Mouse (Mus musculus) intestine, embryonic 14.5 days (tissue): Measurements from ENCODE around the gene Synj2bp. TPM values are rescaled to one million over a fixed set of nuclear protein-coding genes. Genes with fewer than 3 reads are reported as not detected.
"Not testable (repeated sequence)": the region's sequence is repeated elsewhere in the genome, so short reads cannot be mapped to it uniquely, and the experiment has no call there.

ENCODE experiments used
- ATAC-seq: fragments of 200-750 bp; cut with Nextera tagmentation; replicated peaks from 2 replicates; pipeline ENCODE4 v1.8.0; 2017; ENCODE audit warnings: low read depth, moderate number of reproducible peaks, moderate TSS enrichment, moderate library complexity; ENCODE audit not compliant: low FRiP score, low TSS enrichment
- DNase-seq: peaks from one replicate; pipeline ENCODE4 v3.0.0-alpha.2; 2018; ENCODE audit warnings: low spot score
- H3K27ac ChIP-seq: fragments of 300-500 bp; sonication (generic); 2 replicates; pipeline ENCODE4 v1.5.1; 2014; ENCODE audit warnings: low read depth, mild to moderate bottlenecking, control low read depth
- H3K27me3 ChIP-seq: fragments of 300-500 bp; sonication (generic); replicated peaks from 2 replicates; pipeline ENCODE4 v1.6.1; 2014; ENCODE audit warnings: low read length, control low read depth; ENCODE audit not compliant: control insufficient read depth, insufficient read depth
- H3K36me3 ChIP-seq: fragments of 300-500 bp; sonication (generic); 2 replicates; pipeline ENCODE4 v1.6.1; 2014; ENCODE audit warnings: low read length, control low read depth; ENCODE audit not compliant: control insufficient read depth, insufficient read depth
- H3K4me1 ChIP-seq: fragments of 300-500 bp; sonication (generic); replicated peaks from 2 replicates; pipeline ENCODE4 v1.6.1; 2014; ENCODE audit warnings: low read length, control low read depth, mixed read lengths; ENCODE audit not compliant: control insufficient read depth, insufficient read depth
- H3K4me2 ChIP-seq: fragments of 300-500 bp; sonication (generic); 2 replicates; pipeline ENCODE4 v1.6.1; 2014; ENCODE audit warnings: low read length
- H3K4me3 ChIP-seq: fragments of 300-500 bp; sonication (generic); 2 replicates; pipeline ENCODE4 v1.5.1; 2014; ENCODE audit warnings: low read depth, low read length, control low read depth, mixed read lengths
- H3K9ac ChIP-seq: fragments of 300-500 bp; sonication (generic); 2 replicates; pipeline ENCODE4 v1.6.1; 2014; ENCODE audit warnings: mild to moderate bottlenecking, low read length
- H3K9me3 ChIP-seq: fragments of 300-500 bp; sonication (generic); 2 replicates; pipeline ENCODE4 v1.6.1; 2016; ENCODE audit warnings: low read length, control low read depth; ENCODE audit not compliant: control insufficient read depth
- WGBS: fragments of 180-500 bp; shearing (Covaris S2); extraction: QIAGEN DNeasy Blood & Tissue Kit; methylation state at CpG from one replicate; pipeline ENCODE4 v1.1.7; 2014; 5-methylcytosine and 5-hydroxymethylcytosine counted together
- polyA plus RNA-seq: library from polyadenylated mRNA; unstranded; fragments of >200 nt; fragmentation: Nextera tagmentation; extraction: Ambion mirVana; gene quantifications from 2 replicates; pipeline ENCODE4 v1.2.1, GENCODE M21; 2014

The Synj2bp gene
- 35.5 and 39.7 TPM in 2 replicates for polyA plus RNA-seq

GRCm38 (mm10) chr12:81532316-81533028, at the start of gene Synj2bp, which contains the start of gene Gm20498:
Gene Synj2bp, minus strand, starts transcription at chr12:81532911.
Gene Gm20498, minus strand, starts transcription at chr12:81532905.
- Histone ChIP-seq H3K36me3 (no peaks in the 10 kb centered on the region), H3K27me3 (no peaks in the 10 kb centered on the region), H3K4me3 (peak within 1 kb of the TSS; percentile 90), H3K4me1 (peaks cover 5% of the 10 kb centered on the region; the same call in 1 of the 2 replicates), H3K4me2 (peak within 1 kb of the TSS; percentile 67), H3K27ac (peak within 1 kb of the TSS; percentile 75), H3K9me3 (no peaks in the 10 kb centered on the region), H3K9ac (peak within 1 kb of the TSS; percentile 78)
- WGBS: under 1% methylated on average over 46 of the region's 46 CpGs
- DNase-seq: peak; percentile 91
- ATAC-seq: peak; percentile 91

DNA sequence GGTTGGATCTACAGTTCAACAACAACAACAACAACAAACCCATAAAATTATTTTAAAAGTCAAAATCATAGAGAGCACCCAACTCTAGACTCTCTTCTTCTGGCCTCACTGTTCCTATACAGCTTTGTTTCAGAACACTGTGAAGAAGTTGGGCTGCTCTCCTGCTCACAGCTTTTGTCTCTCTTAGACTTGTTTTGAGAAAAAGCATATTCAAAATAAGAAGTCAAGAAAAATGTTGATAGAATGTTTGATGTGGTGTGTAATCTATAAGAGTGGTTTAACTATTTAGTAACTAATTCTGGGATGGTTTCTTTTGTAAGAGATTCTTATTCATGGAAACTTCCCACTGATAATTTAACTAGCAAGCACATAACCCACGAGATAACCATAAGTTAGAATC, 35.7 kb upstream of the Synj2bp start, which contains the start of gene Adam21:
Adam21 (minus strand) TSS at position 101 of the 400 bp plus-strand sequence.
- H3K27ac ChIP-seq: no peak within 1 kb of the TSS
- H3K4me1 ChIP-seq: no peaks in the 10 kb centered on the region
- H3K4me2 ChIP-seq: no peak within 1 kb of the TSS
- H3K27me3 ChIP-seq: no peaks in the 10 kb centered on the region
- H3K9ac ChIP-seq: no peak within 1 kb of the TSS
- no peaks in the 10 kb centered on the region for H3K9me3 ChIP-seq
- no peak within 1 kb of the TSS for H3K4me3 ChIP-seq
- WGBS: 84% methylated on average over 1 of the region's 1 CpGs
- no peak for ATAC-seq
- DNase-seq: no peak
- H3K36me3 ChIP-seq: peaks cover 19% of the 10 kb centered on the region

DNA sequence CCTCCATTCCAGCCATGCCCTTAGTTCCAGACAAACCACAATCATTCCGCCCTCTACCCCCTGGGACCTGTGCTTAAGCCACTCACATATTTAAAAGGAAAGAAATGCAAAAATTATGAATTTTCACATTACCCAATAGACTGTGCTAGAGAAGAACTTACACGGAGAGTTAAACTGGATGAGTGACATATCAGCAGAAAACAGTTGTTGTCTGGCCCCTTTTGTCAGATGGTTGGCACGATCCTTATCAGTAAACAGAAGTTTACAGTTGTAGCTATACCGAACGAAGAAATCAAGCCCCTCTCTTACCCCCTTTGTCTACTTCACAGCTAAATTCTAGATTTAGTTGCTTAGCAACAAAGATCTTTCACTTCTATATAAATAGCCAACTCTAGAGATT, 35.2 kb upstream of the Synj2bp start:
- Histone ChIP-seq H3K4me2 (no peak overlapping the region), H3K27me3 (no peaks in the 10 kb centered on the region), H3K9me3 (no peaks in the 10 kb centered on the region), H3K4me3 (no peak overlapping the region), H3K27ac (no peak overlapping the region), H3K9ac (no peak overlapping the region), H3K4me1 (no peaks in the 10 kb centered on the region), H3K36me3 (peaks cover 15% of the 10 kb centered on the region)
- DNase-seq: no peak
- ATAC-seq: no peak
- 90% methylated on average over 5 of the region's 5 CpGs for WGBS

GRCm38 (mm10) chr12:81564173-81564572, 31.5 kb upstream of the Synj2bp start:
- Histone ChIP-seq H3K9me3 (no peaks in the 10 kb centered on the region), H3K27me3 (no peaks in the 10 kb centered on the region), H3K36me3 (no peaks in the 10 kb centered on the region), H3K27ac (no peak overlapping the region), H3K9ac (no peak overlapping the region), H3K4me1 (no peaks in the 10 kb centered on the region), H3K4me3 (no peak overlapping the region), H3K4me2 (no peak overlapping the region)
- 98% methylated on average over 3 of the region's 3 CpGs for WGBS
- ATAC-seq (no peak), DNase-seq (no peak)

DNA sequence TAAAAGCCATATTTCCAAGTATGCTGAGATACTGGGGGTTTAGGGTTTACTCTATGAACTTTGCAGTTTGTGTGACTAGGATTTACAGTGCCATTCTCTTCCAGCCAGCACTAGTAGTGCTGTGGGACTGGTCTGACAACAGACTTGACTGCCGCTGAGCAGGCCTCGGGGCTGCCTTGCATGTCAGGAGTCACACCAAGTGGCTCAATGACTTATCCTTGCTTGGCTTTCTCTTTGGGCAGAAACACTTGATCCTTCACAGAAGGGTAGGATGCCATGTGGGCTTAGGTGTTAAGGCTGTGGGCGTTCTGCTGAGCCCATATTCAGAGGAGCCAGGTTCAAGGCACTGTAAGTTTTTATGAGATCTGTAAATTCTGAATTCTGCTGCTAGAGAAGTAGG, 16.6 kb upstream of the Synj2bp start:
- WGBS: 82% methylated on average over 3 of the region's 3 CpGs
- ATAC-seq: no peak

DNA sequence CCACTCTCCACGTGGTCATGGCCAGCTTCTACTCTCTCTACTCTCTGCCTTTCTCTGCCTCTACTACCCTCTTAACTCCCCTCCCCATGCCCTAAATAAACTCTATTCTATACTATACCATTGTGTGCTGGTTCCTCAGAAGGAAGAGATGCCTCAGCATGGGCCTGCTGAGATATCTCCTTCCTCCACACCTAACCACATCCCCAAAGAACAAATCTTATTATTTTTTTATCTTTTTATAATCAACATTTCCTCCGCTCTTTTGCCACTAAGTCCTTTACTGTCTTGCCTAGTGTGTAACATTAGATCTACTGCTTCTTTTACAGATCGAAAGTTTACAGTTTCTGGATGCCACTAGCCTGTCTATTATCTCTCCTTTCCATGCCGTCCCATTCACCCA, 14.5 kb upstream of the Synj2bp start:
- H3K4me3 ChIP-seq: no peak overlapping the region
- no peaks in the 10 kb centered on the region for H3K9me3 ChIP-seq
- no peaks in the 10 kb centered on the region for H3K27me3 ChIP-seq
- 73% methylated on average over 4 of the region's 4 CpGs for WGBS
- no peaks in the 10 kb centered on the region for H3K36me3 ChIP-seq
- DNase-seq (no peak), ATAC-seq (no peak)
- H3K4me1 ChIP-seq: no peaks in the 10 kb centered on the region
- H3K9ac ChIP-seq: no peak overlapping the region
- no peak overlapping the region for H3K27ac ChIP-seq
- no peak overlapping the region for H3K4me2 ChIP-seq

More for the DNA sequence above, 16.6 kb upstream of the Synj2bp start:
- no peak for DNase-seq
- Histone ChIP-seq H3K4me3 (no peak overlapping the region), H3K27me3 (no peaks in the 10 kb centered on the region), H3K4me2 (no peak overlapping the region), H3K36me3 (no peaks in the 10 kb centered on the region), H3K4me1 (no peaks in the 10 kb centered on the region), H3K27ac (no peak overlapping the region), H3K9me3 (no peaks in the 10 kb centered on the region), H3K9ac (no peak overlapping the region)

DNA sequence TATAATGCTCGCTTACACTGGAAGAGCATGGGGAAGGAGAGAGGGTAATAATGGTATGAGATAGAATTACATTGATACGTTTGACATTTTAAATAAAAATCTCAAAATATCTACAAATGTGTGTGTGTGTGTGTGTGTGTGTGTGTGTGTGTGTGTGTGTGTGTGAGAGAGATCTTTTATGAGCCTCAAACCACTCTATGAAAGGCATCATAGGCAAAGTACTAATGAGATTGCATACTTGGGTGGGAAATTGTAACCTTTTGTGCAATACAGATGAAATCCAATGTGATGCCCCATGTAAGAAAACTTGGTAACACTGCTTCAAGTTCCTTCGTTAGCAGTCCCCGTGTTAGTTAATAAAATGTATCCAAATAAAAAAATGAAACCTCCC, 313 bp upstream of the Synj2bp start:
- Histone ChIP-seq H3K4me3 (peak overlapping the region; percentile 90), H3K27ac (peak overlapping the region; percentile 75), H3K27me3 (no peaks in the 10 kb centered on the region), H3K9me3 (no peaks in the 10 kb centered on the region), H3K9ac (peak overlapping the region; percentile 78), H3K4me2 (peak overlapping the region; percentile 67), H3K36me3 (no peaks in the 10 kb centered on the region), H3K4me1 (peaks cover 5% of the 10 kb centered on the region; the same call in 1 of the 2 replicates)
- no peak for ATAC-seq
- no peak for DNase-seq
- 31% methylated on average over 4 of the region's 4 CpGs for WGBS

GRCm38 (mm10) chr12:81530587-81530986, 2.1 kb downstream of the Synj2bp start:
- not testable (repeated sequence) for H3K27ac ChIP-seq, H3K9ac ChIP-seq, ATAC-seq, H3K36me3 ChIP-seq, H3K9me3 ChIP-seq, DNase-seq, H3K27me3 ChIP-seq, H3K4me3 ChIP-seq, H3K4me2 ChIP-seq, H3K4me1 ChIP-seq
- 76% methylated on average over 8 of the region's 8 CpGs for WGBS

DNA sequence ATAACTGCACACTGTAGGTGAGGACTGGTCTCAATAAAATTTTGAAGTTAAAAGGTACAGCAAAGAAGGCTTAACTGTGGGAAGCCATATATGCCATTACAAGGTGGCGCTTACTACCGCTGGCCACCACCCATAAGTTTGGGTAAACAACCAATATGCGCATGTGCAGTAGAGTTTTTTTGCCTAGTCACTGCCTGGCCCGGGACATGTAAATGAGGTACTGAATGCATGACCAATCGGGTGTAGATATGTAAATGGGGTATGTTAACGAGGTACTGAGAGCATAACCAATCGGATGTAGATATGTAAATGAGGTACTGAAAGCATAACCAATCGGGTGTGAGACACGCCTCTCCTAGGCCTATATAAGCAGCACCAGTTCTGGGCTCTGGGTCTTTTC, 35.8 kb downstream of the Synj2bp start:
- H3K27ac ChIP-seq, H3K36me3 ChIP-seq, DNase-seq, H3K4me3 ChIP-seq, H3K9me3 ChIP-seq, H3K9ac ChIP-seq, H3K27me3 ChIP-seq, H3K4me2 ChIP-seq, H3K4me1 ChIP-seq, ATAC-seq: not testable (repeated sequence)
- WGBS: 98% methylated on average over 9 of the region's 9 CpGs
